Mouse (Mus musculus) spleen, postnatal 10 days (tissue): Measurements from ENCODE around the gene Tex33.

Experiments
- DNase-seq, 2 experiments: peaks; one replicate each; pipeline ENCODE4 v3.0.0; 2021 to 2022; ENCODE audit warnings: low spot score in 2 of 2

Tex33 gene

DNA sequence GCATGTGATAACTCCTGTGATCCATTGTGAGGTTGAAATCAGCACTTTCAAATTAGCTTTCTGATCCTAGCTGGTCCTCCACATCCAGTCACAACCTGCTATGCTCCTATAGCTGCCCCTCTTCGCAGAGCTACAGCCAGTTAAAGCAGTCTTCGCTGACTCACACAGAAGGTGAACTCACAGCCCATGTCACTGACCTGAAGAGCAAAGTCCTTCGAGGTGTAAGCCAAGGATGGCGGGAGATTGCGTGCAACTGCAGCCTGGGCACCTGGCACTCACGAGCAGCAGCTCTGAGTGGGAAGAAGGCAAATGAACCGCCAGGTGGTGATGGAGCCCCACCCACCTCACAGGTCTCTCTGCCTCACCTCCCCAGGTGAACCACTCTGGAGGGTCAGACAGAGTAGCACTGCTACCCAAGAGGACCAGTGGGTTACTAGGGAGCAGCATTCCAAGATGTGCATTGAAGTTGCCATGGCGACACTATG, at the start of gene Tex33:
Tex33 (minus strand) TSS at position 435 of the 485 bp plus-strand sequence.
- DNase-seq: no peak

DNA sequence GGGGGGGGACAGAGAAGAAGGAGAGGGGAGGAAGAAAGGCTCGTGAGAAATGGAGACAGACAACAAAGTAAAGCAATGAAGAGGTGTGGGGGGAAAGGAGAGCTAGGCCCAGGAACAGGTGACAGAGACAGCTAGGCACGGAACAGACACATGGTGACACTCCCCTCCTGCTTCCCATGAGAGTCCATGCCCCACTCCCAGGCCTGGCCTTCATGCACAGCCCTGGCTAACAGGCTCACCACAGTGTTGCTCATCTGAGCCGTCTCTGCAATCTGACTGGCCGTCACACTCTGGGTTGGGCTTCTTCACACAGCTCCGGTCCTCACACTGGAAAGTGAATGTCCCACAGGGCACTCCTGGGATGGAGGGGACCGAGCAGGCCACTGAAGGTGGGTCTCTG, 48.1 kb upstream of the Tex33 start:
- DNase-seq: no peak

DNA sequence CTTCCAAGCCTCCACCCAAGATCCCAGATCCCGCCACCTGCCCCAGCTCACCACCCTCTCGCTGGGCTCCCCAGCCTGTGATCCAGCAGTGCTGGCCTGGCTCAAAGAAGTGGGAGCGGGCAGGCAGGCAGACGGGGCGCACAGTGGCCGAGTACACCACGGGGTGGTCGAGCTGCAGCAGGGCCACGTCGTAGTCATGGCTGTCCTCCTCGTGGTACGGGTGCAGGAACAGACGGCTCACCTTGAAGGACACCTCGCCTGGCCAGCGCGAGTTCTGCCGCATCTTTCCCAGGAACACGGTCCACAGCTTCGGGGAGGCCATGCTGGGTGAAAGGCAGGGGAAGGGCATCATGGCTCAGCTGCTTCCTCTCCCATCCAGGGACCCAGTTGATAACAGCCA, 46.5 kb upstream of the Tex33 start:
- no peak for DNase-seq

DNA sequence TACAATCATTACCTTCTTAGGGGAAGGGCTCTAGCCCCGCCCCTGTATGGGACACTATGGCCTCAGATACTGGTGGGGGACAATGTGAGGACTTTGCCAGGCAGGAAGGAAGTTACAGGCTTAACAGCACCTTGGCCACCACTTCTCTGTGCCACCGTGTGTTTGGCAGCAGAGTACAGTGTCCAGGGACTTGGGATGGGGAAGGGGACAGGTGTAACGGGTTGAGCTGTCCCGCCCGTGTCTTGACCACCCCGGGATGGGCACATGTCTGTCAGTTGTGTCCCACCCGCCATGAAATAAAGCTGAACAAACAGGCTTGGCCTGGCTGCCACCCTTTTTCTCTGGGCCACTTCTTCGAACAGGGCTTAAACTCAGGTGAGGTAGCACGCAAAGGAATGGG, 43.3 kb upstream of the Tex33 start:
- DNase-seq: no peak

DNA sequence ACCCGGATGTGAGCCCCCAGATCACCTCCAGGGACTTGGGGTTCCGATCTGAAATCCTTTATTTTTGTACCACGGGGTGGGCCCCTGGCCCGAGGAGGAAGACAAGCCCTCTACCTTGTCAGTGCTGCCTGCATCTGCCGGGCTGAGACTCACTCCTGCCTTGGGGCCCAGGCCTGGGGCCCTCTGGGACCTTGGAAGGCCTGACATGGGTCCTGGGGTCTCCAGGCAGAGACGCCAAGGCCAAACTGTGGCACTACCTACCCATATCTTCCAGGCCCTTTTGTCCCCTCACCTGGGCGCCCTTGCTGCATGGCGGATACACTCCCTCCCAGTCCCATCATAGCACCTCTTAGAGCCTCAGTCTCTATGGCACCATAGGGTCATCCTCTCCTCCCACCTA, 42.8 kb upstream of the Tex33 start:
- no peak for DNase-seq

DNA sequence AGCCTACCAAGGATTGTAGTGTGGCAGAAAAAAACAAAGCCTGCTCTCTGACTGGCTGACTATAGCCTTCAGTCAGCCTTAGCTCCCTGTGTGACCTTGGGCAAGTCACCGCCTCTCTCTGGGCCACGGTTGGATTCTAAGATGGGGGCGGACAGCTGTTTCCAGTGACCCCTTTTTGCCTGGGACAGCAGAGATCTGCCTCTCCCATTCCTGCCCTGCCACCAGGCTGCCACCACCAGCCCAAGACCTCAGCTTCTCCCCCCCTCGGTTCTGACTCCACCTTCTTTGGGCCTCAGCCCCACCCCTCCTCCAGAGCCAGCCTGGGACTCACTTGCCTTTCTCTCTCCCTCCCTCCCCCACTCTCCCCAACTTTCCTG, 42.3 kb upstream of the Tex33 start:
- no peak for DNase-seq

DNA sequence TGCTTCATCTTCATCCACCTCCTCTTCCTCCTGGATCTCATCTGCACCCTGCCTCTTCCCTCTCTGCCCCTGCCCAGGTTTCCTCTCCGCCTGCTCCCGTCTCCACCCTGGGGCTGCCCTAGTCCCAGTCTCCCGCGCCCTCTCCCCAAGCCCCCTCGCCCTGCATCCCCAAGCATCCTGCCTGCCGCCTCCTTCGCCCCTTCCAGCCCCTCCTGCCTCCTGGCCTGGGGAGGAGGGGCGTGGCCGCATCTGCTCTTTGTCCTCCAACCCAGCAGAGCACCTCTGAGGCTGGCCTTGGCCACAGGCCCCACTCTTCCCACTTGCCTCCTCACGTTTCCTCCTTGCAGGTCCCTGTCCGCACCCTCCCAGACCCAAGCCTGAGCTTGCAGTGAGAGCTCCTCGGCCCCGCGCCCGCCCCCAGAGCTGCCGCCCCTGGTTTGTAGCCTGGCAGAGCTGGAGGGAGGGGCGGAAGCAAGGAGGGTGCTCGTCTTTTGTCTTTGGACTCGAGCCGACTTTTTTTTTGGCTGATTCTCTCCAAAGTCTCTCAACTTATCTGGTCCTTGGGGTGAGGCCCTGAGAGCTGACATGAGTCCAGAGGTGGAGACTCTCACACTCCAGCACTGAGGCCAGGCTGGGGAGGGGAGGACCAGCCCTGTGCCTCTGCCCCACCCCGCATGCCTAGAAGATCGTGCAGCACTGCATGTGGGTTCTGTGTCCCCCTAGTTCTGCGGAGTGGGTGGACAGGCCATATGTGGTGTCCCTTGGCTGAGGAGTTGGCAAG, 41.7 kb upstream of the Tex33 start:
- no peak for DNase-seq

DNA sequence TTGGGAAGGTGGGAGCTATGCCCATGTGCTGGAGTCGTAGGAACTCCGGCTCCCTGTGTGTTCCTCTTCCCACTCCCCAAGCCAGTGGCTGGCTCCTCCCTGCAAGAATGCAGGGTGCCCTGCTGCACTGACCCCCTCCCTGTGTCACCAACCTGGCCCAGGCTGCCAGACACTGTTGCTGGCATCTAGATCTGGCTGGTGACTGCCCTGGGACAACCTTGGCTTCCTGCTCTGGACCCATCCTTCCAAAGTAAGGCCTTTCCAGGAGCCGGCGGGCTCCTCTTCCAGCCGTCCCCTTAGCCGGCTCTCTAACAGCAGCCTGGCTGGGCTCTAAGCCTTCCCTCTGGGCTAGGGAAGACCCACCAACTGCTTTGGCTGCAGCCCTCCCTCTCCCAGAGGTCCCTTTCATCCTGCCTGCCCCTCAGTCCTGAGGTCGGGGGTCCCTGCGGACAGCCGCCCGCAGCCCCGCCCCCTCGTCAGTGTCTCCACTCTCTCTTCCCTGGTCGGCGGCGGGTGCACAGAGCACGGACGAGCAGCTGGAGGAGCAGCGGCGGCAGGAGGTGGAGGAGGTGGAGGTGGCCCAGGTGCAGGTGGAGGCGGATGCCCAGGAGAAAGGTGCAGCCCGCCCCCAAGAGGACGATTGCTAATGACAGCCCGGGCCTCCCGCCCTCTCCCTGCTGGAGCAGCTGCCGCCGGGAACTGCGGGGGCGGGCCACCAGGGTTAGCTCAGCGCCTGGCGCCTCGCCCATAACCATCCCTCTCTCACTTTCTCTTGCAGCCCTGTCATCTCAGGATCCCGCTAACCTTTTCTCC, 40.9 kb upstream of the Tex33 start:
- DNase-seq: peak in 1 of 2 experiments; percentile 63

DNA sequence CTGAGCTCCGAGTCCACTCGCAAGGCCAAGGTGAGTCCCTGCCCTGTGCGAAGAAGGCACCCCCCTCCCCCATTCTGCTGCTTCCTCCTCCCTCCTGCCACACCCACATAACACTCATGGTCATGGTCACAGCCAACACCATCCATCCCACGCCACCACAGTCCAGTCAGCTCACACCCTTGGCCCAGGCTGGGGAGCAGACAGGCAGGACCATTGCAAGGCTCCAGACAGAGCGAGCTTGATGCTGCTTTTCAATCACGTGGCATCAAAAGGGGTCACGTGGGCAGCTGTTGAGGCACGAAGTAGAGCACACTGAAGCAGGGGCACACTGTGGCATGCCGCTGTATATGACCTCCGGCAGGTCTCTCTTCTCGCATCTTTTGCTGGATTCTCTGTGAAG, 40.0 kb upstream of the Tex33 start:
- no peak for DNase-seq

DNA sequence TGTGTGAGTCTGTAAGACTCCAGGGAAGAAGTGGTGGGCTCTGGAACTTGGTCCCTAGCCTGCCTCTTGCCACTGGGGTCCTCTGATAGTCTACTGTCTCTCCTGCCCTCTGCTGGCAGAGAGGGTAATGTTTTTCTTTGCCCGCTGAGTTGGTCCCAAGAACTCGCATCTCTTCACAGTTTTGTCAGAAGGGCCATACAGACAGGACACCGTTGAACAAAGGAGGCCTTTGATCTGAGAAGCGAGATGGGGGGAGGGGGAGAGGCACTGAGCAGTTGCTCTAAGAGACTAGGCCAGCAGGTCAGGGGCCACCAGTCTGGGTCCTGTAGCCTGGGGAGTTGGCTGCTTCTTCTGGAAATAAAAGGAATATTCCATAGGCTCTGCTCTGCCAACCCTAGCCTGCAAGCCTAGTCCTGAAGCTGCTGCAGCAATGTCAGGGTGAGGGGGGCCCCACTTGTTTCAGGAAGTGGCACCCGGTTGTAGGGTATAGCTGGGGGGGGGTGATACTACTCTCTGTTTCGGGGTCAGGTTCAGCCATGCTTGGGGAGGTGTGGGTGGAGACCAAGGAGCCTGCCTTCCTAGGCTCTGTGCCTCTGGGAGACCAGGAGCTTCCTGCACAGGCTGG, 39.3 kb upstream of the Tex33 start:
- DNase-seq: peak in 1 of 2 experiments; percentile 52

DNA sequence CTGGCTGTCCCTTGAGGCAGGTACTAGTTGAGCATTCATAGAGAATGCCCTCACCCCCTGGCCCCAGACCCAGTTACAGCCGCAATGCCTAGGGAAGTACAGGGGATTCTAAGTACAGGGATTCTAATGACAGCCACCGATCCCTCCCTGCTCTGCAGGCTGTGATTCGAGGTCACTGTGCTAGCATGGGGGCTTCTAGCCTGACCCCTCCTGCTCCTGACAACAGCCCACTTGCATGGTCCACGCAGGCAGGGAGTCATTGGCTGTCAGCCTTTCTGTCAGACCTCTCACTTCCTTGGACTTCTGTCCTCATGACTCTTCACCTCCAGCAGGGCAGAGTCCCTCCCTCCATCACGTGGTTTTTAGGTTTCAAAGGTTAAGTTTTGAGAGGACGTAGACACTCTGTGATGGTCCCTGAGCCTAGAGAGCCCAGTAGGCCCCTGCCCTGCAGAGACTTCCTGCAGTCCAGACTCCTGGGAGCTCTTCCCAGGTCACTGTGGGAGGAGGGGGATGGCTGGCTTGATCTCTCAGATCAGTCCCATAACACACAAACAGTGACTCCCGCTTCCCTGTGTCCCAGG, 35.9 kb upstream of the Tex33 start:
- DNase-seq: no peak

DNA sequence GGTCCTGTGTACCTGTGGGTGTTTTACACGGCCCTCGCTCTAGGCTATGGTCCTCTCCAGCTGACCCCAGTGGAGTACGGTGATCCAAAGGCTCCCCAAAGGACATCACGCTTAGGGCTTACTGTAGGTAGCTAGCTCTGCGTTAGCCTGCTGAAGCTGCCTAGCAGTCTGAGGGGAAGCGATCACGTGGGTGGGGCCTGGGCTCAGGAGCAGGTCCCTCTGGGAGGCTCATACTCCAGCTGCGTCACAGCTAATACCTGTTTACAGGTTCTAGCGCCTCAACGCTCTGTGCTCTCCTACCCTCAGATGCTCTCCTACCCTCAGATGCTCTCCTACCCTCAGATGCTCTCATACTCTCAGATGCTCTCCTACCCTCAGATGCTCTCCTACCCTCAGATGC, 35.2 kb upstream of the Tex33 start:
- no peak for DNase-seq

DNA sequence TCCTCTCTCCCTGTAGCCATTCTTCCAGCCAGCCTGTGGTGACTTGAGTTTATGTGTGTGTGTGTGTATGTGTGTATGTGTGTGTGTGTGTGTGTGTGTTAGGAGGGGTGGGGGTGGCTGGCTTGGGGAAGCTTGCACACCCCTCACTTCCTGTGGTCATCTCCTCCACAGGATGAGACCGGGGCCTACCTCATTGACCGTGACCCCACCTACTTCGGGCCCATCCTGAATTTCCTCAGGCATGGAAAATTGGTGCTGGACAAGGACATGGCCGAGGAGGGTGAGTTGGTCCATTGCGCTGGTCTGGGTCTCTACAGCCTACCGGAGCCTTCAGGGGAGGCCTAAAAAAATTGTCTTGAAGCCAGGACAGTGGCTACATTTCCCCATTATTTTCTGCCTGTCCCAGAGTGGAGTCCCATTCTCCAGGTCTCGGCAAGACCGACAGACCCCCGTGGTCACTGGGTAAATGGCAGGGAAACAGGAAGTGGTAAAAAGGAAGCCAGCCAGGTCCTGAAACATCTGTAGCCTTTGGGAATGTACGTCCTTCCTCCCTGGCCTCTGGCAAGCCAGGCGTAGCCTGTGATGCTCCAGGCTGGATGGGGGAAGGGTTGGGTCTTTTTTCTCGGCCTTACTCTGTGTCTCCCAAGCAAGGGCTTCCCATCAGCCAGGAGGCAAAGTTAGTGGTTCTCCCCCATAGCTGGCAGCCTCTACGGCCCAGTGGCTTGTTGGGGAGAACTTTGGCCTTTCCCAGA, 34.3 kb upstream of the Tex33 start:
- DNase-seq: no peak

DNA sequence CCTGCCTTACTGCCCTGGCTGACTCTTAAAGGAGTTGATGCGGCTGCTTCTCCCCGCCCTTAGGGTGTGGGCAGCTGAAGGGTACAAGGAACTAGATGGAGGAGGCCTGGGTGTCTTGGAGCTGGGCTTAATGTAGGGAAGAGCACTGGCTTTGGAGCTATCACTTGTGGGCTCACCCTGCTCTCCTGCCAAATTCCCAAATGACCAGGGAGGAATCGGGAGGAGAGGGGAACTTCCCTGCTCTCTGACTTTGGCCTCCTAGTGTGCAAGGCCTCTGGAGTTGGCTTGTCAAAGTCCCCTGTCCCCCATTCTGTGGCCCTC, 33.4 kb upstream of the Tex33 start:
- no peak for DNase-seq

DNA sequence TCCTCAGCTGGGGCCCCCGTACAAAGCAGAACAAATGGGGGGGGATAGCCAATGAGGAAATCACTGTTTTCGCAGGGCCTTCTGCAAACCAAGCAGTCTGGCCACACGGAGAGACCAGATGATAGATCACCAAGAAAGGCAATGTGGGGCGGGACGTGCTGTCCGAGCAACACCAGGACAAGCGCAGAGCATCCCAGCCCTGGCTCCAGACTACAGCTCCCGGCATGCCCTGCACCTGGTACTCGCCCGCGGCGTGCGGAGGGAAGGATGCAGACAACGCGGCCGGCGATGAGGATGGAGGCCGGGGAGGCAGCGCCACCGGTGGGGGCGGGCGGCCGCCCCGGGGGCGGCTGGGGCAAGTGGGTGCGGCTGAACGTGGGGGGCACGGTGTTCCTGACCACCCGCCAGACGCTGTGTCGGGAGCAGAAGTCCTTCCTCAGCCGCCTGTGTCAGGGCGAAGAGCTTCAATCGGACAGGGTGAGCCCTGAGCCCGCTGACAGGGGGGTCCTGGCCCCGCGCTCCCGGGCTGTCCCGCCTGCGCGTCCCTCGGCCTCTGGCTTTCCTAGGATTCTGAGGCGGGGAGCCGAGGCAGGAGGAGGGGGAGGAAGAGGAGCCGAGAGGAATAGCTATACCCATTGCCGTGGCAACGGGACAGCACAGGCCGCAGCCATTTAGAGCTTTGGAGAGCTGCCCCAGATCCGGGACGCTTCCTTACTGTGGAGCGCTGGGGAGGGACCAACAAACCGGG, 32.9 kb upstream of the Tex33 start, which contains the start of gene Kctd17:
Kctd17 (plus strand) TSS at position 174 of the 748 bp plus-strand sequence.
- peak in 1 of 2 experiments; percentile 51 for DNase-seq

DNA sequence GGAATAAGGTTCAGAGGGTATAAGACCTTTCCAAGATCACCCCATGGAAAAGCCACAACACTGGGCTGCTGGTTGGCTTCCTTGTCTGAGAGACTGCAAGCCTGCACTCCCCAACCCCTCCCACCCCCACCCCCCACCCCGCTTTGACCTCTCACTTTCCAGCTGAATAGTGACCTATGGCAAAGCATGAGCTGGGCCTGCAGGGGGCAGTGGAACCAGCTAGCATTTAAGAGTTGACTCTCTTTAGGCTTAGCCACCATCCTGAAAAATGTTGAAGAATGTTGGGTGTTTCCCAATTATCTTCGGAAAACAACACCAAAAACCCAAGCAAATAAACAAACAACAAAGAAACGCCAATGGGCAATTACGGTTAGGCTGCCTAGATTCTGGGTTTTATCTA, 29.5 kb upstream of the Tex33 start:
- no peak for DNase-seq

DNA sequence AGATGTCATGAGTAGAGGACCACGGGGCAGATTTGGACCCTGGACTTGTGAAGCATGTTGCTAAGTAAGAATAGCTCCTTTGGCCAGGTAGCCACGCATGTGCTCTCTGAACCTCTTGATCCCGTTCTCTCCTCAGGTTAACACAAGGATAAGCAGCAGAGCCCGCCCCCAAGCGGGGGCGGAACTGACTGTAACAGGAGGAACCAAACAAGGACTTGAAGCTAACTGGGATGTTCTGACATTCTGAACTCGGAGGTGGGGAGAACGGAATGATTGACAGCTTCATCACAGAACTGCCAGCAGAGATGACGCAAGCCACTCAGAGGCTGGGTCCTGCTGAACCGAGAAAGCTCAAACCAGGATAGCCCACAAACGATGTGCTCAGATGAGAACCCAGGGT, 28.8 kb upstream of the Tex33 start:
- DNase-seq: no peak

DNA sequence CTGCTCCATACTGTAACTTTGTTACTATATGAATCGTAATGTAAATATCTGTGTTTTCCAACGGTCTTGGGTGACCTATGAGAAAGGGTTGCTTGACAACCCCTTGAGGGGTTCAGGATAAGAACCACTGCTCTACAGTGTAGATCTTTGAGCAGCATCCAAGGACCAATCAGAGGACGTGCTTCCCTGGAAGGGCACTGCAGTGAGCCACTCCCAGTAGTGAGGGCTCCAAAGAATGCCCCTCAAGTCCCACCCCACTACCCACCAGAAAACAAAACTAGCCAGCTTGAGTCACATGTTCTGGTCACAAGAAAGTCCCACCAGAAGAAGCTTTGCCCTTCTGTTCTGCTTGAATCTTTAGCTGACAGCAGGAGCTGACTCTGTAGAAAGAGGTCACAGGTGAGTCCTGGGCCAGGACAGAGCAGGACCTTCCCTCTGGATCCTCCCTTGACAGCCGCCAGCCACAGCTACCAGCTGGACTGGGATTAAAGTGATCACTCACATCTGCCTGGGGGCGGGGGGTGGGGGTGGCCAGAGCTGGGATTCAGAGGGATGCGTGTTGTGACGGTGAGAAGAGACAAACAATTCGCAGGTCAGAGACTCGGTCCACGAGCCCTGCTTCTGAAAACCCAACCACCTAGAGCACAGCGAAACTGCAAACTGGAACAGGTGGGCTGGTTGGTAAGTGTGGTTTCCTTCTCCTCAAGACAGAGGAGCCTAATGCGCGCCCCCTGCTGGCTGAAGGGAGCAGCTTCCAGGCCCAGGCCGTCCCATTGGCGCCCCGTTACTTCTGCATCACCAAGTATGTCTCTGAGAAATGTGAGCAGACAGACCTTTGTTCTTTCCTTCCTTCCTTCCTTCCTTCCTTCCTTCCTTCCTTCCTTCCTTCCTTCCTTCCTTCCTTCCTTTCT, 26.6 kb upstream of the Tex33 start:
- peak; percentile 85 to 93 for DNase-seq

DNA sequence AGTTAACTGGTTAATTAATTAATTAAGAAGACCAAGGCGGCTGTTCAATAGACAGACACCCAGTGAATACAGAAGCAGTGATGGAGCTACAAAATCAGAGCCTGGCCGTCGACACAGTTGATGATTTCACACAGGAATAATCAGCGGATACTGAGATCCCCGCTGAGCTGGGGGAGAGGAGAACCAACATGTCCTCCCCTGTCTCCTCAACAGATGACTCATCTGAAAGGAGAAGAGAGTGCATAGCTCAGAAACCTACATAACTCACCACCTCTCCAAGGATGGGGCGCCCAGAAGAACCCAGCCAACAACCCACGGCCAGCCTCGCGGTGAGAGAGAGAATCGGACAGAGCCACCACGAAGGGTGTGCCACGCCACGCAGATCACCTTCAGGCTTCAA, 24.7 kb upstream of the Tex33 start:
- no peak for DNase-seq

DNA sequence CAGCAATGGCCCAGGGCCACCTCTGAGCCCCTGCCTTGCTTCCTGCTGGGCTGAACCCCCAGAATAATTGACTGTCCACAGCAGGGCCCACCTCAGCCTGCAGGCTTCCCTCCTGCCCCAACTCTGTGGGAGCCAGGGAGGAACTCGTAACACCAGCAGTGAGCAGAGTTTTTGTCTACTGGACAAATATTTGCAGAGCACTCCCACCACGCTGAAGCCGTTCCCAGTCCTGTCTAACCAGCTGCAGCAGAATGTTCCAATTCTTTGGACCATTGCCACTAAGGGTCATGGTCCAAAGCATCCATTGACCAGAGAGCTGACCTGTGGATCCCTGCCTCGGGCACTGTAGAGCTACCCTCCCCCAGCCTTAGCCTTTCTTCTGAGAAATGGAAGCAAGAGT, 21.2 kb upstream of the Tex33 start:
- no peak for DNase-seq
